Mouse (Mus musculus) CD4-positive helper T cell, adult 2 months (primary cell): Measurements from ENCODE around the gene Eml6.
A peak's percentile ranks its signal among the peaks of the same experiment; 100 is the strongest.
"Not testable (repeated sequence)": the region's sequence is repeated elsewhere in the genome, so short reads cannot be mapped to it uniquely, and the experiment has no call there.

Source experiments
- DNase-seq: peaks from one replicate; pipeline ENCODE4 v3.0.0-alpha.2; 2012; ENCODE audit warnings: low read depth, missing footprints, low spot score

Eml6 gene

DNA sequence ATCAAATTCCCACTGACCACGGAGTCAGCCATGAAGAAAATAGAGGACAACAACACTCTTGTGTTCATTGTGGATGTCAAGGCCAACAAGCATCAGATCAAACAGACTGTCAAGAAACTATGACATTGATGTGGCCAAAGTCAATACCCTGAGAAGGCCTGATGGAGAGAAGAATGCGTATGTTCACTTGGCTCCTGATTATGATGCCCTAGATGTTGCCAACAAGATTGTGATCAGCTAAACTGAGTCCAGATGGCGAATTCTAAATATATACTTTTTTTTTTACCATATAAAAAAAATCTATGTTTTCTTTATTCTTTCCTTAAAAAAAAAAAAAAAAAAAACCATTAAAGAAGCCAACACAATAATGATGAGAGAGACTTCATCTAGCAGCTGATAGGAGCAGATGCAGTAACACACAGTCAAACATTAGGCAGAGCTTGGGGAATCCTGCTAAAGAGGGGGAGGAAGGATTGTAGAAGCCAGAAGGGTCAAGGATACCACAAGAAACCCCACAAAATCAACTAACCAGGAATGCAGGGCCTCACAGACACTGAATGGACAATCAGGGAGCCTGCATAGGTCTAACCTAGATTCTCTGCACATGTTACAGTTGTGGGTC, 185.1 kb downstream of the Eml6 start:
- no peak for DNase-seq

DNA sequence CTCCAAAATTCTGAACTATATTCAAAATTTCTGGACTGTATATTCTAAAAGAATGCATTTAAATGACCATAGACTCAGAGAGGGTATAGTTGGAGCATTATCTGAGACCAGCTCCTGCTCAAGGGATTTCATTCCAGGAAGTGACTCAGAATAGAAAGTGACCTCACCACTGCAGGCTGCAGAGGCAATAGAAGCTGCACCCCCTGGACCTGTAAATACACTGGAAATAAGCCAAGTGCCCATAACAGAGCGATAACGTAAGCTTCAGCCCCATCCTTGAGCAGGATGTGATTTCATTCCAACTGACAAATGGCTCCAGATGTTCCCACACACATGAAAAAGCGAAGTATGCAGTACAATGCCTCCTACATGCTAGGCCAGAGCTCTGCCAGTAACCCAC, 186.1 kb downstream of the Eml6 start:
- DNase-seq: no peak

DNA sequence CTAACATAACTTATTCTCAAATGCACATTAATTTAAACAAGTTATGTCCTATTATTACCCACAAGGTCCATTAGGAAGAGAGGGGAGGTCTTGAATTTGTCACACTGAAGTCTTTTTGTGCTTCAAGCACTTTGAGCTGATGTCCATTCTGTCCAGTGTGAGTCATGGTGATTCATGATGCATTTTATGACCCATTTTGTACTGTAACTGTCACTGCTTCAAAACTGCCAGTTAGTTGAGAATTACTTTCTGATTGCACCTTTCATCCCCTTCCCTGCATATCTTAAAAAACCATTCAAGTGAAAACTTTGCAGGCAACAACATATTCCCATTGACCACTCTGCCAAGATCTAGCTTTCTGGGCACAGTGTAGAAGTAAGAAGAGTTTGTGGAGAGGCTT, 188.8 kb downstream of the Eml6 start:
- no peak for DNase-seq

DNA sequence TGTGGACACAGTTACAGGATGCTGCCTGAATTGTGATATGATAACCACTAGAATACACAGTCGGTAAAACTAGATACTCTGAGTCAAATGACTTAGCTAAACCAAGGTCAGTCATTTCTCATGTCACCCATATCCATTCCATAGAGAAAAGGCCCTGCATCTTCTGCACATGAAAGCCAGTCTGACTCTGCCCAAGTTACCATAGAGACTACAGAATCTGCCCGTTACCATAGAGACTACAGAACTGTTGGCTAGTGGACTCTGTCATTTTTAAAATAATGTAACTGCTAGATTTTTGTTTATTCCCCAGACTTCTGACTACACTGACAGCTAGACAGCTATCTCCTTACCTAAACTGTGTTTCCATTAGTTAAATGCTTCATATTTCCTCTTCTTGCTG, 198.1 kb downstream of the Eml6 start:
- no peak for DNase-seq

DNA sequence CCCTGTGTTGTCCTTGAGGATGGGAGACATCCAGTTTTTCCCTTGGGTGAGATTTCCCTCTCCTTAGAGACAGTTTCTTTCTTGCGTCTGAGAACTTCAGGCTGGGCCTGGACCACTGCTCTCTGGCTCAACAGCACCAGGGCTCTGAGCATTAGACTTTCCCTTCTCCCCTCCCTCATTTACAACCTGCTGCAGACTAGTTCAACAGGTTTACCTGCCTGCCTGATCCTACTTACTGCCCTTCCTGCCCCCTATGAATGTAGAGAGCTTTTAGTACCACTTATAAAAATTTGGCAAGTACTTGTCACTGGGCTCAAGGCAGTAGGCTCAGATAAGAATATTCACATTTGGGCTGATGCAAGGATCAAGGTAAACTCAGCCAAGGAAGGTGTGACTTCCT, 199.8 kb downstream of the Eml6 start:
- no peak for DNase-seq

- not testable (repeated sequence) for DNase-seq
Observed at GRCm38 (mm10) chr11:29825271-29825718, 200.5 kb downstream of the Eml6 start, which contains the start of gene 4931440F15Rik. TSS of gene 4931440F15Rik (minus strand) at chr11:29825668.

DNA sequence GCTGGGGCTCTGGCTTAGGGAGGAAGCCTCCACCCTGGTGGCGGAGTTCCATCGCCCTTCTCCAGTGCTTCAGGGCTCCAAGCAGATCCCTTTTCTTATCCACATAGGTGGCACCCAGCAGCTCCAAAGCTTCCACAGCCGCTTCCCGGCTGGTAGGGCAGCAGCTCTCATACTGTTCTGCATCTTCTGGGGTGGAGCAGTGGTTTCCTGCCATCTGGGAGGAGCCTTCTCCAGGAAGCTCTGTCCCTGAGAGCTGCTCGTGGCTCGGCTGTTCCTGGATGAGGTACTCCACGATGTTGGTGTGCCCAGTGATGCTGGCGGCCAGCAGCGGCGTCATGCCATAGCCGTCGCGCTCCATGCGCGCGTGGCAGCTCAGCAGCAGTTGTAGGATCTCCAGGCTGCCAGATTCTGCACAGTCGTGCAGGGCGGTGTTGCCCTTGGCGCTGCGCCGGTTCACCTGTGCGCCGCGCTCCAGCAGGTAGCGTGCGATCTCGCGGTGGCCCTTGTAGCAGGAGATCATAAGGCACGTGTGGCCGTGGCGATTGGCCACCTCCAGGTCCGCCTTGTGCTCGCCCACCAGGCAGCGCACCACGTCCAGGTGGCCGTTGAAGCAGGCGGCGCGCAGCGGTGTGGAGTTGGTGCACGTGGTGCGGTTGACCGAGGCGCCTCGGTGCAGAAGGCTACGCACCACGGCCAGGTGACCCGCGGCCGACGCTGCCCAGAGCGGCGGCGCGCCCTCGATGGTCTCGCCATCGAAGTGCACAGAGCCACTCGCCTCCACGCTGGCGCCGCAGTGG, 201.2 kb downstream of the Eml6 start:
- not testable (repeated sequence) for DNase-seq

DNA sequence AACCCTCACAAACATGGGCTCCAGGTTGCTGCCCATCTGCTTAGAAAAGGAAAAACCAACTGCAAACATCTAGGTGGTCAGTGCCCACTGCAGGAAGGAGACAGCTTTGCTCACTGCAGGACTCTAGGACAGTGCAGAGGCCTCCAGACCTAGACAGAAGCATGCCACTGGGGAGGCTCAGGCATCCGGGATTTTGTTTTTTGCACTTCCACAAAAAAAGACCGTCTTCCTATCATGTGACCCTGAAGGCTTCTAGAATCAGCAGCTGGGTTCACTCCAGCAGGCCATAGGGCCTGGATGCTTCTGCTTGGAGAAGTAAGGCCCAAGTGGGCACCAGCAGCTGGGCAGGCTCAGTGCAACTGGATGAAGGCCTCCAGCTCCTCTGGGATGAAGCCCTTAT, 202.7 kb downstream of the Eml6 start:
- no peak for DNase-seq

DNA sequence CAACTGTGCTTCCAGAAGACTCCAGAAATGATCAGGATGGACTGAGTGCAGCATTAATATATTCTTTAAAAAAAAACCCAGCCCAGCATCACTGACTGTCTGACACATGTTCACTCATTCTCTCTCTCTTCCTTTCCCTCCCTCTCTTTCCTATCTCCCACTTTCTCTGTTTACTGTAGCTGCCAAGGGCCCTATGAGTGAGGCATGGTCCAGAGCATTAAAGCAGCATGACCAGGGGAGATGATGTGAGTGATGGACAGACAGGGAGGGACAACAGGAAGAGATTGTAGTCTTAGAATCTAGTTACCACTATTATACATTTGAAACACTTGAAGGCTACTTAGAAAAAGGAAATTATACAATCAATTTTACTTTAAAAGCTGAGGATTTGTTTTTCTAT, 210.2 kb downstream of the Eml6 start:
- no peak for DNase-seq

DNA sequence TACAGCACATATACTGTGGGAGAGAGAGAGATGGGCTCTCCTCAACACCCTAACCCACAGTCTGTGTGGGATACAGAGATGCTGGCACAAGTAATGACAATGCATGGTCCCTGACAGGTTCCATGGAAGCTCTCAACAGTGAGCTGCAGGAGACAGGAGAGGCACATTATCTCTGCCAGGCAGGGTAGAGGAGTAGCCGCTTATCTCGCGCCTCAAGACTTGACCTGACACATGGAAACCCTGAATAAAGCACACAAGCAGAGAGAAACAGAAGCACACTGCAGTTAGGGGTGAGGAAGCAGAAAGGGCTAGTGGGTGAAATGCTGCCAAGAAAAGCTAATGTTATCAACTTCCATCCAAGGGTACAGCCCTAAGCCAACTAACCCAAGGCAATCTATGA, 210.6 kb downstream of the Eml6 start:
- no peak for DNase-seq

GRCm38 (mm10) chr11:29813267-29813666, 212.6 kb downstream of the Eml6 start:
- DNase-seq: no peak

- DNase-seq: no peak
Observed at GRCm38 (mm10) chr11:29812475-29812874, 213.4 kb downstream of the Eml6 start.

DNA sequence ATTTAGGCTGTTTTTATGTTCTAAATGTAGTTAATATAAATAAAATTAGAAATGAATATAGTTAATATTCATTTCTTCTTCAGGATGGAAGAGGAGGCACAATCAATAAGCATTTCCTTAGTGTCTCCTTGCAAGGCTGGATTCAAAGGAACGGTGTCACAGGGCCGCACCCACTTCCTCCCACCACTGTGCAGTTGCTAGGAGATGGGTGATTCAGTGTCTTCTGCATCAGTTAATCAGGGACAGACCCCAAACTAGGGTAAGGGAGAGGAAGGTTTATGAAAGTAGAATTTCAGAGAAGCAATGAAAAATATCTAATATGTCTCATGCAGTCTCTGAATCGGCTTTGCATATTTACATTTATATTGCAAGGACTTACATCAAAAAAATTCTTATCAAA, 215.5 kb downstream of the Eml6 start:
- no peak for DNase-seq

DNA sequence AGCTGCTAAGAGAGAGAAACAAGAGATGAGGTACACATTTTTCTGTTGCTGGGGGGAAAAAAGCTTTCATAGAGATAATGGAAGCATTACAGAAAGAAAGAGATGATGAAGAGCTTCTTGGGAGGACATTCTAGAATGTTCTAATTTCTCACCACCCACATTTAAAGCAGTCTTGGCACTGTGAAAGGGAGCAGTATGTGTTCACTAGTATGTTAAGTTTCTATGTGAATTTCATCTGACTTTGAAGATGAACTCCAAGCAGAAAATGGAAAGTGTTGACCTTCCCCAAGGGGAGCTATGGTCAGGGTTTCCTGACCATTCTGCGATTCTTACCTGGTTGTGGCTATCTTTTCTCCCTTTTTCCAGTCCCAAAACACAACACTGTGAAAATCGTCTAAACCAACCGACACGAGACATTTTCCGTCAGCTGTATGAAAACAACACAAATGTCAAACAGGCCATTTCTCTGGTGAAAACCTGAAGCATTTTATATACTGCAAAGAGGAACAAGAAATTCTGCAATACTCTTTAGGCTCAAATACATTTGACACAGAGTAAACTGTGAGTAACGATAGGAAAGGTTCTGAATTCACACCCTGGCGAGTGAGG, 216.7 kb downstream of the Eml6 start:
- DNase-seq: no peak

GRCm38 (mm10) chr11:29808173-29808980, 217.5 kb downstream of the Eml6 start:
- no peak for DNase-seq

- no peak for DNase-seq
Observed at GRCm38 (mm10) chr11:29807325-29807724, 218.5 kb downstream of the Eml6 start.

- no peak for DNase-seq
Observed at GRCm38 (mm10) chr11:29801432-29802427, 224.1 kb downstream of the Eml6 start.

- peak; percentile 6 for DNase-seq
Observed at GRCm38 (mm10) chr11:29799839-29800238, 226.0 kb downstream of the Eml6 start.

- no peak for DNase-seq
Observed at GRCm38 (mm10) chr11:29795106-29795505, 230.7 kb downstream of the Eml6 start.

- no peak for DNase-seq
Observed at GRCm38 (mm10) chr11:29794475-29794874, 231.4 kb downstream of the Eml6 start.

DNA sequence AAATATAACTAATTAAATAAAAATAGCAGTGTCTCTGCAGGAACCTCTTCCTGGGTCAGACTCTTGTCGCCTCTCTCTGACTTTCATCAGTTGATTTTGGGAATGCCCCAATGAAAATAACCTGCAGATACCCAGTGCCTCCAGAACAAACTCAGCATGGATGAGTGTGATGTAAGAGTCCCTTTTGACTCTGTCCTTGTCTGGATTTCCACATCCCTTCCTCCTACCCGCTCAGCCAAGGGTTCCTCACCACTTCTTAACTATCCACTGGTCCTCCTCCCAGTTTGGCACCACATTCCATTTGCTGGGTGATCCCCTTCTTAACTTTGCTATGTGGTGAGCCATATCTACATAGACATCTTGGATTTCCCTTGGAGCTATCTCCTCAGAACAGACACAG, 235.0 kb downstream of the Eml6 start:
- DNase-seq: no peak
